Mouse (Mus musculus): ENCODE results near the gene Cbx1. TPM values are rescaled to one million over a fixed set of nuclear protein-coding genes. Genes with fewer than 3 reads are reported as not detected.

Cbx1 gene
- polyA plus RNA-seq (2015; fragmentation: Nextera tagmentation; extraction: Ambion mirVana), result 102 and 108 TPM in 2 replicates

GRCm38 (mm10) chr11:96788871-96789795, at the start of gene Cbx1:
Gene Cbx1, plus strand, starts transcription at chr11:96789127.
- Histone ChIP-seq H3K36me3 (no peaks in the 10 kb centered on the region), H3K27ac (replicated peaks) (peak within 1 kb of the TSS; percentile 97), H3K27me3 (no peaks in the 10 kb centered on the region), H3K4me3 (peak within 1 kb of the TSS; percentile 91), H3K9ac (replicated peaks) (peak within 1 kb of the TSS; percentile 89), H3K9me3 (no peaks in the 10 kb centered on the region), H3K4me1 (peaks cover 48% of the 10 kb centered on the region), H3K4me2 (replicated peaks) (peak within 1 kb of the TSS; percentile 66)
- ATAC-seq (replicated peaks), result peak; percentile 99
- WGBS, result under 1% methylated on average over 90 of the region's 93 CpGs

GRCm38 (mm10) chr11:96740796-96741195, 48.1 kb upstream of the Cbx1 start:
- no peak overlapping the region for H3K9ac ChIP-seq (replicated peaks)

GRCm38 (mm10) chr11:96741995-96742394, 46.9 kb upstream of the Cbx1 start:
- no peak overlapping the region for H3K4me3 ChIP-seq
- peaks cover 48% of the 10 kb centered on the region for H3K27me3 ChIP-seq
- peak overlapping the region; percentile 64; the same call in 1 of the 2 replicates for H3K27ac ChIP-seq (replicated peaks)

More at GRCm38 (mm10) chr11:96740796-96741195, 48.1 kb upstream of the Cbx1 start:
- no peak for ATAC-seq (replicated peaks)
- H3K4me2 ChIP-seq (replicated peaks), result no peak overlapping the region
- WGBS, result 57% methylated on average over 12 of the region's 12 CpGs
- no peaks in the 10 kb centered on the region for H3K36me3 ChIP-seq
- H3K4me3 ChIP-seq, result no peak overlapping the region
- peaks cover 44% of the 10 kb centered on the region for H3K4me1 ChIP-seq
- H3K27ac ChIP-seq (replicated peaks), result no peak overlapping the region
- H3K9me3 ChIP-seq, result no peaks in the 10 kb centered on the region
- peaks cover 54% of the 10 kb centered on the region for H3K27me3 ChIP-seq

GRCm38 (mm10) chr11:96743000-96743399, 45.9 kb upstream of the Cbx1 start:
- no peak for ATAC-seq (replicated peaks)
- Histone ChIP-seq H3K27ac (replicated peaks) (no peak overlapping the region), H3K4me1 (peaks cover 43% of the 10 kb centered on the region), H3K4me2 (replicated peaks) (no peak overlapping the region), H3K4me3 (no peak overlapping the region), H3K27me3 (peaks cover 43% of the 10 kb centered on the region), H3K9me3 (no peaks in the 10 kb centered on the region), H3K36me3 (no peaks in the 10 kb centered on the region), H3K9ac (replicated peaks) (no peak overlapping the region)
- WGBS, result 22% methylated on average over 11 of the region's 11 CpGs

More at GRCm38 (mm10) chr11:96741995-96742394, 46.9 kb upstream of the Cbx1 start:
- Histone ChIP-seq H3K4me1 (peaks cover 40% of the 10 kb centered on the region), H3K4me2 (replicated peaks) (peak overlapping the region; percentile 34), H3K9ac (replicated peaks) (no peak overlapping the region), H3K36me3 (no peaks in the 10 kb centered on the region), H3K9me3 (no peaks in the 10 kb centered on the region)
- WGBS, result 2% methylated on average over 12 of the region's 12 CpGs
- peak; percentile 63 for ATAC-seq (replicated peaks)

- no peak overlapping the region for H3K9ac ChIP-seq (replicated peaks)
- ATAC-seq (replicated peaks), result no peak
- H3K4me2 ChIP-seq (replicated peaks), result no peak overlapping the region
- 78% methylated on average over 4 of the region's 4 CpGs for WGBS
- H3K27me3 ChIP-seq, result peaks cover 38% of the 10 kb centered on the region
- H3K4me3 ChIP-seq, result no peak overlapping the region
- H3K9me3 ChIP-seq, result no peaks in the 10 kb centered on the region
- no peak overlapping the region for H3K27ac ChIP-seq (replicated peaks)
- H3K4me1 ChIP-seq, result peaks cover 43% of the 10 kb centered on the region
- no peaks in the 10 kb centered on the region for H3K36me3 ChIP-seq
Observed at GRCm38 (mm10) chr11:96743891-96744290, 45.0 kb upstream of the Cbx1 start.

GRCm38 (mm10) chr11:96746648-96747047, 42.3 kb upstream of the Cbx1 start:
- Histone ChIP-seq H3K4me2 (replicated peaks) (no peak overlapping the region), H3K4me1 (peaks cover 24% of the 10 kb centered on the region), H3K4me3 (no peak overlapping the region), H3K9ac (replicated peaks) (no peak overlapping the region), H3K27me3 (peaks cover 19% of the 10 kb centered on the region), H3K27ac (replicated peaks) (peak overlapping the region; percentile 56; the same call in 1 of the 2 replicates), H3K36me3 (no peaks in the 10 kb centered on the region), H3K9me3 (no peaks in the 10 kb centered on the region)
- ATAC-seq (replicated peaks), result 0 out of 2 replicates have a peak, but pooled peaks have one; percentile 19
- 32% methylated on average over 6 of the region's 6 CpGs for WGBS

- Histone ChIP-seq H3K9ac (replicated peaks) (no peak overlapping the region), H3K4me1 (peaks cover 15% of the 10 kb centered on the region), H3K27me3 (peaks cover 16% of the 10 kb centered on the region), H3K27ac (replicated peaks) (peak overlapping the region; percentile 56), H3K4me3 (no peak overlapping the region), H3K36me3 (no peaks in the 10 kb centered on the region), H3K9me3 (no peaks in the 10 kb centered on the region), H3K4me2 (replicated peaks) (no peak overlapping the region)
- no peak for ATAC-seq (replicated peaks)
- WGBS, result 53% methylated on average over 3 of the region's 3 CpGs
Observed at GRCm38 (mm10) chr11:96747555-96747954, 41.4 kb upstream of the Cbx1 start.

GRCm38 (mm10) chr11:96755298-96755697, 33.6 kb upstream of the Cbx1 start:
- Histone ChIP-seq H3K9me3 (no peaks in the 10 kb centered on the region), H3K27me3 (no peaks in the 10 kb centered on the region), H3K36me3 (no peaks in the 10 kb centered on the region), H3K27ac (replicated peaks) (no peak overlapping the region), H3K4me1 (no peaks in the 10 kb centered on the region), H3K4me2 (replicated peaks) (no peak overlapping the region), H3K4me3 (no peak overlapping the region), H3K9ac (replicated peaks) (no peak overlapping the region)
- ATAC-seq (replicated peaks), result no peak
- WGBS, result 96% methylated on average over 2 of the region's 2 CpGs

- 60% methylated on average over 4 of the region's 4 CpGs for WGBS
Observed at GRCm38 (mm10) chr11:96757421-96757820, 31.5 kb upstream of the Cbx1 start.

GRCm38 (mm10) chr11:96758402-96758801, 30.5 kb upstream of the Cbx1 start:
- WGBS, result 82% methylated on average over 5 of the region's 5 CpGs

More at GRCm38 (mm10) chr11:96757421-96757820, 31.5 kb upstream of the Cbx1 start:
- no peak overlapping the region for H3K9ac ChIP-seq (replicated peaks)
- H3K27me3 ChIP-seq, result no peaks in the 10 kb centered on the region
- H3K36me3 ChIP-seq, result no peaks in the 10 kb centered on the region
- H3K4me1 ChIP-seq, result no peaks in the 10 kb centered on the region
- H3K27ac ChIP-seq (replicated peaks), result no peak overlapping the region
- H3K9me3 ChIP-seq, result no peaks in the 10 kb centered on the region
- ATAC-seq (replicated peaks), result no peak
- H3K4me3 ChIP-seq, result no peak overlapping the region
- no peak overlapping the region for H3K4me2 ChIP-seq (replicated peaks)

GRCm38 (mm10) chr11:96760042-96760441, 28.9 kb upstream of the Cbx1 start:
- H3K9ac ChIP-seq (replicated peaks), result no peak overlapping the region
- no peak overlapping the region for H3K4me2 ChIP-seq (replicated peaks)
- no peak overlapping the region for H3K27ac ChIP-seq (replicated peaks)
- H3K27me3 ChIP-seq, result no peaks in the 10 kb centered on the region
- no peak overlapping the region for H3K4me3 ChIP-seq
- 0 out of 2 replicates have a peak, but pooled peaks cover 9% of the 10 kb centered on the region for H3K4me1 ChIP-seq
- ATAC-seq (replicated peaks), result no peak; the same call in 1 of the 2 replicates
- H3K36me3 ChIP-seq, result no peaks in the 10 kb centered on the region
- no peaks in the 10 kb centered on the region for H3K9me3 ChIP-seq
- WGBS, result 45% methylated on average over 3 of the region's 3 CpGs

More at GRCm38 (mm10) chr11:96758402-96758801, 30.5 kb upstream of the Cbx1 start:
- Histone ChIP-seq H3K4me3 (no peak overlapping the region), H3K27me3 (no peaks in the 10 kb centered on the region), H3K4me1 (no peaks in the 10 kb centered on the region), H3K4me2 (replicated peaks) (no peak overlapping the region), H3K9me3 (no peaks in the 10 kb centered on the region), H3K36me3 (no peaks in the 10 kb centered on the region), H3K9ac (replicated peaks) (no peak overlapping the region), H3K27ac (replicated peaks) (no peak overlapping the region)
- no peak for ATAC-seq (replicated peaks)

- H3K27ac ChIP-seq (replicated peaks), result no peak overlapping the region
- no peak overlapping the region for H3K9ac ChIP-seq (replicated peaks)
- no peak for ATAC-seq (replicated peaks)
Observed at GRCm38 (mm10) chr11:96761984-96762383, 26.9 kb upstream of the Cbx1 start.

More at GRCm38 (mm10) chr11:96761984-96762383, 26.9 kb upstream of the Cbx1 start:
- H3K27me3 ChIP-seq, result no peaks in the 10 kb centered on the region
- H3K36me3 ChIP-seq, result no peaks in the 10 kb centered on the region
- H3K4me1 ChIP-seq, result peaks cover 15% of the 10 kb centered on the region
- no peak overlapping the region for H3K4me2 ChIP-seq (replicated peaks)
- no peaks in the 10 kb centered on the region for H3K9me3 ChIP-seq
- WGBS, result 72% methylated on average over 7 of the region's 7 CpGs
- H3K4me3 ChIP-seq, result no peak overlapping the region

Measured in forebrain, embryonic 15.5 days (tissue).